Mouse (Mus musculus) skeletal muscle tissue, adult 2 months (tissue): Measurements from ENCODE around the gene Sema4d.
"Not testable (repeated sequence)": the region's sequence is repeated elsewhere in the genome, so short reads cannot be mapped to it uniquely, and the experiment has no call there.

Experiments used
- DNase-seq: peaks from one replicate; pipeline ENCODE4 v3.0.0-alpha.2; 2012; ENCODE audit warnings: low read depth, low spot score

Sema4d gene

DNA sequence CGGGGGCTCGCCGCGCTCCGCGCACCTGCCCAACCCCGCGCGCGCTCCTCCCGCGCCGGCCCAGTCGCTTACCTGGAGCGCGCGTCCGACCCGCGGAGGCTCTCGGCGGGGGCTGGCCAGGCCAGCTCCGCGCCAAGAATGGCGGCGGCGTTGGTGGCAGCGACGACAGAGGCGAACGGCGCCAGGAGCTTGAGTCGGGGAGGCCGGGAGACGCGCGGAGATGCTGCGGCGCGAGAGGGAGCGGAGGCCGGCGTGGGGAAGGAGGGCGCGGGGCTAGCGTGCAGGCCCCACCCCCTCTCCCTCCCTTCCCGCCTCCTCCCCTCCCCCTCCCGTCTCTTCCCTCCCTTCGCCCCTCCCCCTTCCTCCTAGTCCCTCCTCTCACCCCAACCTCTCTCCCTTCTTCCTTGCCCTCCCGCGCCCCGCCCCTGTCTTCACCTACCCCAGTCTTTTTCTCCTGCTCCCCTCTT is at the start of gene Sema4d:
Gene Sema4d, minus strand, starts transcription at position 323 of the 467 bp plus-strand sequence.
- DNase-seq: peak; percentile 40

DNA sequence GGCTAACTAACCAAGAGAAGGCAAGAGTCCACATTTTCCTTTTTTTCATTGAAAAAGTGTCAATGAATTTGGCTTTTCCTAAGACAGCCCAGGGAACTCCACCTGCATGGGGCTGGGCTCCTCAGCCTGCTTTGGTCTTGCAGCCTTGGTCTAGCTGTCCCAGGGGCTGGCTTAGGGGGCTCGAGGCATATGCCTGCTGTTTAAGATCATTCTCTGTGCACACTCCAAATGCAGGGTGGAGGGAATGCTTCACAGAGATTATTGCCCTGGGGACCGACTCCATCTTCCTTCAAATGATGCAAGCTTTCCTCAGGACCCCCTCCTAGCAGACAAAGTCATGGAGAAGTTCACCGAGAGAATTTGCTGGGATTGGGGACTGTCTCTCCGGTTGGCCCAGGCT is 49.8 kb upstream of the Sema4d start:
- no peak for DNase-seq

DNA sequence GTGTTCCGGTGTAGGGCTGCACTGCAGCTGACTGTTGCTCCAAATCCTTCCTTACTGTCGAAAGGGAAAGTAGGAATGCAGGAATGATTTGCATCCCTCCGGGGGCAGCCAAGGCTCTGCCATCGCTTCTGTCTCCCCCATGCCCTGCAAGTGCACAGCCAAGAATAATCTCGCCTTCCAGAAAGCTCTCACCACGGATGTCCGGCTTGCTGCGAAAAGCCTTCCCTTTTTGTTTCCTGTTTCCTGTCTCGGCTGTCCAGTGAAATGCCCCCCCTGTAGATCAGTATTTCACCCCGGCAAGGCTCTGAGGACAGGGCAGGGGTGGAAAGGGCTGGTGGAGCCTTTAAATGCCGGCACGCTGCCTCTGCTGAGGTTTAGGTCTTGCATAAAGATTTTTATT is 49.2 kb upstream of the Sema4d start:
- DNase-seq: no peak

DNA sequence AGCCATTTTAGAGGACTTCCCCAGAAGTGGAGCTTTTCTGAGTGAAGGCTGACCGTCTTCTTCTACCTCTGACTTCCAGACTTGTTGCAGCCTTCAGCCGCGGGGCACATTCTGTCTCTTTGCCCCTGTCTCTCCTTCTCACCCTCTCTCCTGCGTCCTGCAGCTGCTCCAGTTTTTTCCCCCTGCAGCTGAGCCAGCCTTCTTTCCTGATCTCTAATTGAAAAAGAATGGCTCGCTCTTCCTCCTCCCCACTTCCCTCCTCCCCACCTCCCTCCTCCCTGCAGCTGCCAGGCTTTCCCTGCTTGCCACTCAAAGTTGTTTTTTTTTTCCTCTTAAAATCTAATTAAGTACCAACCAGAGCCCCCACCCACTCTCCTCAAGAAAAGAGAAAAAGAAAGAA is 48.6 kb upstream of the Sema4d start:
- no peak for DNase-seq

DNA sequence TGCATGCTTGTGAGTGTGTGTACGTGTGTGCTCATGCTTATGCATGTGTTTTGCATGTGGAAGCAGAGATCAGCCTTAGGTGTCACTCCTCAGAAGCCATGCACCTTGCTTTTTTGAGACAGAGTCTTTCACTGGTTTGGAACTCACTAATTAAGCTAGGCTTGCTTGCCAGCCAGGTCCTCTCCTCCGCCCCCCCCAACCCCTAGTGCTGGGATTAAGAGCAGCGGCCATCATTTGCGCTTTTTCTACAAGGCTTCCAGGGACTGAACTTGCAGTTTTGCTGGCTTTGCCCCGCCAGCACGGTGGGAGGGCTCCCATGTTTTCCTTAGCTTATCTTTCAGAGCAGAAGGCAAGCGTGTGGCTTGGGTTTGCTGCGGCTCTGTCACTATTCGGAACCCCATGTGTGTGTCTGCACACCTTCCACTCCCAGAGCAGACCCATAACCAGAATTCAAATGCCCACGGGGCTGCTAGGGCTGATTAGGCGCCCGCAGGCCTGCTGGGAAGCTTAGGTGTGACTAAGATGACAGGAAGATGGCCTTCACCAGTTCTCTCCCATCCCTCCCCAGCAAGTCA is 48.1 kb upstream of the Sema4d start:
- no peak for DNase-seq

DNA sequence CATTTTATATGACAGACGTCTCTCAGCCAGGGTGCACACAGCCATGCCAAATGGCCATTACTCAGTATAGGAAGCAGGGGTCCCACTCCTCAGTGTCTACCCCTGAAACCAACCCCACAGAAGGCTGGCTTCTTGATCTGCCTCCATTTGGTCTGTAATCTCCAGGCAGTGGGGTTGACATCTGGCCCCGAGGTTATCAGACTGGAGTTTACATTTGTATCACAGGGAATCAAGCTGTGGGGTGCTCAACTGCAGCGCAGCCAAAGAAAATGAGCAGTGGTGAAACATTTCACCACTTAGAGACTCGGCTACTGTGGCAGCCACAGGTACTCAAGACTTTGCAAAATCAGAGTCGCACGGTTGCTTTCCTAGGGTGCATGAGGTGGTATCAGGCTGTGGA is 47.2 kb upstream of the Sema4d start:
- no peak for DNase-seq

DNA sequence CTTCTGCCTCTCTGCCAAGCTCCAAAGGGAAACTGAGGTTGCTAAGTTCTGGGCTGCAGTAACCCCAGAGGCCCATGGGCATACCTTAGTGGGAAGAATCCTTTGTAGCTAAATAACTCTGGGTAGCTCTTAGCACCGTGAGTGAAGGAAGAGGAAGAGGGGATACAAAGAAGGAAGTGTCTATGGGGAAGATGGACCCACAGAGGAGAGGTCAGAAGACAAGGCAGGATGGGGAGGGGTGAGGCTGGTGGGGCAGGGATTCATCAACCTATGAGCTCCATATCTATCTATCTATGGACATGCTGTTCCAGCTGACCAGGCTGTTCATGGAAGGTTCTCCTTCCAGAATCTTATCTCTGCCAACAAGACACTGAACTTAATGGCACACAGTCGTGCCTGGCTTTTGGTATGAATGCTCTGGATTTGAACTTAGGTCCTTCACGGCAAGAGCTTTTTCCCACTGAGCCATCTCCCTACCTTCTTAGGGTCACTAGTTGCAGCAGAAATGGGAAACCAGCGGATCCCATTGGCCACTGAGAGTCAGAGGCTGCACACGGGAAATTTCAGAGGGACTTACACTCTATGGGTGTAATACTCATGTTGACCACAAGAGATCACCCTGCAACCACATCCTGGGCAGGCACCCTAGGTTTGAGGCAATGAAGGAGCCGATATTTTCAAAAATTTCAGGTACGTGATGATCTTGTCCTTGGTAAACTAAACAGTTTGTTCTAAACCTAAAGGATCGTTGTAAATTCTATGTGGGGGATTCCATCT is 45.9 kb upstream of the Sema4d start:
- no peak for DNase-seq

DNA sequence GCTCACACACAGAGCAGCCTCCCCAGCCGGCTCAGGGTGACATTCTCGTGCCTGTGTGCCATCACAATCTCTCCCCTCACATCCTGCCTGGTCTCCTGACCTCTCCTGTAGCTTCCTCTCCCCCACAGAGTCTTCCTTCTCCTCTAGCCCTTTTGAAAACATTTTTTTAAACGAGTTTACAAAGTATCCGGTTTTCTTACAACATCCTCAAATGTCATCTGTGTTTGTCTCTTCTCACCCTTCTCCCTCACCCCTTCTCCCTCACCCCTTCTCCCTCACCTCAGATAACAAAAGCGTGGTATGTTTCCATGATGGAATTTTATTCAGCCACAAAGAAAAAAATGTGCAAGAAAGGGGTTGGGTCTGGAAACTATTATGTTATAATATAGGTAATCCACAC is 43.9 kb upstream of the Sema4d start:
- no peak for DNase-seq

DNA sequence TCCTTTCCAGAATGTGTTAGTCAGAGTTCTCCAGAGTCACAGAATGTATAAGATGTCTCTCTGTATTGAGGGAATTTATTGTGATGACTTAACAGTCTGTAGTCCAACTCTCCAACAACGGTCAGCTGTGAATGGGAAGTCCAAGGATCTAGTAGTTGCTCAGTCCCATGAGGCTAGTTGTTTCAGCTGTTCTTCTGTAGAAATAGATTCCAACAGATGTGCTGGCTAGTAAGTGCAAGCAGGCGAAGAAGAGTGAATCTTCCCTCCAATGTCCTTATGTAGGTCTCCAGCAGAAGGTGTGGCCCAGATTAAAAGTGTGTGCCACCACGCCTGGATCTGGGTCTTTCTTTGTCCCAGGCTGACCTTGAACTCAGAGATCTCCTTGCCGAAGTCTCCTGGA is 41.7 kb upstream of the Sema4d start:
- DNase-seq: not testable (repeated sequence)

DNA sequence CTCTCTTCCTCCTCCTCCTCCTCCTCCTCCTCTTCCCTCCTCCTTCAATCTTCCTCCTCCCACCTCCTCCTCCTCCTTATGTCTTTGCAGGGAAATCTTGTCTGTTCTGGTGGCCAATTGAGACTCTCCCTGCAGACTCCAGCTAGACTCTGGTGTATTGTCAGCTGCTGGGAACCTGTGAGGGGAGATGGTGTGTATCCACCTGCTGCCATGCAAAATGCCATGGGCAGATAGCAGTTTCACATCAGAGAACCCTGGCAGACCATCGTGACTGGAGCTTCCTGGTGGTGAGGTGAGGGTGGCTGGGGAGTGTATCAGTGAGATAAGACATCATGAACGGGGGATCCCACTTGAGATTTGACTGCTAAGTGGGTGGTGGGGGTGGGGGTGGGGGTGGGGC is 41.0 kb upstream of the Sema4d start:
- DNase-seq: no peak

DNA sequence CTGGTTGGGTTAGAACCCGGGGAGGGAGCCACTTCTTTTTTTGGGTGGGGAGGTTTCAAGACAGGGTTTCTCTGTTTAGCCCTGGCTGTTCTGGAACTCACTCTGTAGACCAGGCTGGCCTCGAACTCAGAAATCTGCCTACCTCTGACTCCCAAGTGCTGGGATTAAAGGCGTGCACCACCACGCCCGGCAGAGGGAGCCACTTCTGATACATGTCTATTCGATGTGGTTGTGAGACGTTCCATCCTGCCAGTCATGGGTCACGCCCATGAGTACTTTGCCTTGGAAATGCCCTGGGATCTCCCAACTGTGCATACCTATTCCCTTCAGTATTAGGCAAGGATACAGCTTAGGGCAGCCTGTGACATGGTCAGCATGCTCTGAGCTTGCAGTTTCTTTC is 40.5 kb upstream of the Sema4d start:
- not testable (repeated sequence) for DNase-seq

DNA sequence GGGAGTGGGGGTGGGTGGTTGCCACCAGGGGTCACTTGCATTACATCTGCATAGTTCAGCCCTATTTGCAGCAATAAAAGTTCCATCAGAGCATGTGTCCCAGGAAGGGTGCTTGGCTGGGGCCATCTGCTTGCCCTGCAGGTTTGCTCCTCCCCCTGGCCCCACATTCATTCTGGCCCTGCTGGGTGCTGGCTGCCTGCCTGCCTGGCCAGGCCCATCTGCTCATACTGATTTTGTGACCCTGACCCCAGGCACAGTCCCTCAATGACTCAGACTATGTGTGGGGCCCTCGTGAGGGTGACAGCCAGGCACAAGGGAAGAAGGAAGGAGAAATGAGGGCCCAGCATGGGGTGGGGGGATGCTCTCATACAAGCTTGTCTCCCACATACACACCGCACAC is 40.1 kb upstream of the Sema4d start:
- no peak for DNase-seq

DNA sequence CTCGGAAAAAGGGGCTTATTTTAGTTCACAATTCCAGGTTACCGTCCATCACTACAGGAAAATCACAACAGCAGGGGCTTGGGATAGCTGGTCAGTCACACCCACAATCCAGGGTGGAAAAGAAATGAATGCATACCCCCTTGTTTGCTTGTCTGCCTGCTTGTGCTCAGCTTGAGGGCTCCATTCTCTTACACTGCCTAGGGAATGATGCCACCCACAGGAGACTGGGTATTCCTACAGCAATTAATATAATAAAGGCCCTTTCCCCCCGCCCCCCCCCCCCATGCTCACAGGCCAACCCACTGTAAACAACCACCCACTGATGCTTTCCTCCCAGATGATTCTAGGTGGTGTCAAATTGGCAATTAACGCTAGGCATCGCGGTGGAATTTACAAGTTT is 38.9 kb upstream of the Sema4d start:
- DNase-seq: no peak

DNA sequence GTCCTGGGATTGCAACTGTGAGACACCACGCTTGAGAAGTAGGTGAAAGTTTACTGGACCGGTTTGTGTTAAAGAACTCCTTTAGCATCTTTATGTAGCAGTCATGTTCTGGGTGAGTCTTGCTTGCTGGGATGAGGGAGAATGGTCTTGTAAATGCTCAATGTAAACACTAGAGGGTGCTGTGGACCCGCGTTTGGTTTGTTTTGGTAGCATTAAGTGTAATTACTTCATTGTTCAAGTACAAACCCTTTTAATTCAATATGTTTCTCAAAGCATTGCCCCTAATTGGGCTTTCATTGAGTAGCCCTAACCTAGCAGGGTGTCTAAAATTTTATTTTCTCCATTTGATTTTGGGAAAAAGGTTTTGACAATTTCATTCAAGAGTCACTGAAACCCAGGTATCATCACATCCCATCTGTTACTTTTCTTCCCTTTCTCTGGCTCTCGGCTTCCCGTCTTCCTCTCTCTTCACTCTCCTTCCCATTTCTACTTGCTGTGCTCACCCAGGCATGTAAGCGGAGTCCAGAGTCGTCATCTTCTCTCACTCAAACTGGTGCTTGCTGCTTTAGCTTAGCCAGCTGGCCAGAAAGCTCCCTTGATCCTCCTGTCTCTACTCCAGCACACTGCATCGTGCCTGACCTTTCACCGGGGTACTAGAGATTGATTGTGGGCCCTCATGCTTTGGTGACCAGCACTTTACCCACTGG is 37.4 kb upstream of the Sema4d start:
- no peak for DNase-seq

DNA sequence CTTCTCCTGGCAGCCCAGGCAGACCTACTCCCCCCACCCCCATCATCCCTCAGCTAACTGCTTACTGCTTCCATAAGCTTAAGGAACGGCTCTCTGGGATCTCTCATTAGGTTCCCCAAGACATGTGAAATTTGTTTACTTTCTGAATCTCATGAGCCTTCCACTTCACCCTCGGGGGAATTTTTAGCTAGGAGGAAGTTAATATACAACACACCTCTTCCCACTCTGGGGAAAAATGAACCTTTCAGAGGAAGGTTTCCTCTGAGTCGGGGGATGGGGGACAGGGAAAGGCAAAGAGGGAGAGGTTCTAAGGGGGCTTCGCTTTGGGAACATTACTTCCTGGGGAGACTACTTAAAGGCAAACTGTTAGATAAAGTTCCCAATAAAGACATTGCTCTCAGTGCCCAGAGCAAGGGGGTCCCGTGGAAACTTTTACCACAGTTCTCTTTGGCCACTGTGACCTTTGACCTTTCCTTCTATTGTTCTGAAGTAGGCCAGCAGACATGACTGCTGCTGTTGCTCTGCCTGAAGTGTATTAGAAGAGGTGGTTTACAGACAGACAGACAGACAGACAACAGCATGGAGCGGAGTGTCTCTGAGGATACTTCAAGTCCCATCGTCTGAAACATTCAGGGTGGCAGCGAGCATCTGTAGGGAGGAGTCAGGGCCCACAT is 30.4 kb upstream of the Sema4d start:
- DNase-seq: no peak

DNA sequence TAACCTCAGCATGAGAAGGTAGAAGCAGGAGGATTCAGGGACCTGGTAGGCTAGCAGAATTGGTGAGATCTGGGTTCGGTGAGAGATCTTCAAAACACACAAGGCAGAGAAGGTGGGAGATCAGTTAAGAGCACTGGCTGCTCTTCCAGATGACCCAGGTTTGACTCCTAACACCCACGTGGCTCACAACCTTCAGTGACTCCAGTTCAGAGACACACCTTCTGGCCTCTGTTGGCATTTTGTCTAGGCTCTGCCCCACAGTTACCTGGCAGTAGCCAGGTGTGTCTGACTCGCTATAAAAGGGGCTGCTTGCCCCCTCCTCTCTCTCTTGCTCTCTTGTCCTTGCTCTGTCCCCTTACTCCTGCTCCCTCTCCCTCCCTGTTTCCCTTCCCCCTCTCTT is 28.4 kb upstream of the Sema4d start:
- DNase-seq: no peak

DNA sequence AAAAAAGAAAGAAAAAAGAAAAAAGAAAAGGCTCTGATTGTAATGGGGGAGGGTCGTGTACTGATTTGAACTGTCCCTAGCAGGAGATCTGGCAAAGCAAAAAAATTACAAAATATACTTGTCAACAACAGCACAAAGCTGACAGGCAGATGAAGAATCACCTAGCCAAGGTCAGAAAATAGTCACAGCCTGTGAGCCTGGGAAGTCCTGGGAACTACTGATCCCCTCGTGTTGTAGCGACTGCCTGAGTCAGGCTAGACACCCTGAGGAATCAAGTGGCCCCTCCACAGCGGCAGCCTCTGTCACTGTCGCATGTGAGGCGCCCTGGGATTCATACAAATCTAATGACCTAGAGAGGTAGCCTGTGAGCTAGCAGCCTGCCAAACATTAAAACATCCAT is 25.8 kb upstream of the Sema4d start:
- DNase-seq: no peak

DNA sequence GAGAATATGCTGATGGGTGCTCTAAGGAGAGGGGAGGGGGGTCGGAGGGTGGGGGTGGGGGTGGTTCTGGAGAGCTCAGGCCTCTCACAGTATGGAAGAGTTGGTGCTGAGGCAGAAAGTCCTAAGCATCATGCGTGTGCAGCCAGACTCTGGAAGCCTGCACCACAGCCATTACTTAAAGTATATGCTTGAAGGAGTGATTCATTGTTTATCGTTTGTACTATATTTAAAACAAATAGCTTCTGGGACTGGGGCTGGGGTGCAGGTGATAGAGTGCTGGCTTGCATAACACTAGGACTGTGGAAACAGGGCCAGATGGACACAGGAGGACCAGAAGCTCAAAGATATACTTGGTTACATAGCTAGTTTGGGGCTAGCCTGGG is 25.4 kb upstream of the Sema4d start:
- no peak for DNase-seq

DNA sequence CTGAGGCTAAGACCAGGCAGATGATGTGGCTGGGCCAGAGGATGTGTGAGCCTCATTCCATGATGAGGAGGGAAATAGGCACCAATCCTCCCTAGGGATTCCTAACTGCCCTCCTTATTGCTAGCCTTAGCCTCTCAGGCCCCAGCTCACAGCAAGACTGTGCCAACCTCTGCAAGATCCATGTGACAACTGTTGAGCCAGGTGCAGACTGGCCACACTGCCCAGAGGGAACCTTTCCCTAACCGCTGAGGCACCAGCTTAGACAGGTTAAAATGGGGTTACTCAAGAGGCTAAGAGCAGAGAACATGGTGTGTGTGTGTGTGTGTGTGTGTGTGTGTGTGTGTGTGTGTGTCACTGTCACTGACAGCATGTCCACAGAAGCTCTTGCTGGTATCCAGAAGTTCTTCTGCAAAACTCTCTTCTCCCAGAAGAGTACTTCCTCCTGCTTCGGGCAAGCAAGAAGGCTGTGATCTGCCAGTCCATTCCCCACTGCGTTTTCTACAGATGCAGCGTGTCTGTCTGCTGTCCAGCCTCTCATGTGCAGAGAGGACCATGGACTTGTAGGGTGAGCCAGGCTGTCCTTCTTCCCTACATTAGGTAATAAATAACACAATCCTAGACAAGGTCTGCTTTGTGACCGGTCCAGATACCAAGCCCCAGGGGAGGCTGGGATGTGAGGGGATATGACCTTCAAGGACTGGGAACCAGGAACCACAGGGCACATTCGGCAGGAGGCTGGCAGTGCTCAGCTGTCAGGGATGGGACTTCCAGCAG is 24.8 kb upstream of the Sema4d start:
- no peak for DNase-seq

DNA sequence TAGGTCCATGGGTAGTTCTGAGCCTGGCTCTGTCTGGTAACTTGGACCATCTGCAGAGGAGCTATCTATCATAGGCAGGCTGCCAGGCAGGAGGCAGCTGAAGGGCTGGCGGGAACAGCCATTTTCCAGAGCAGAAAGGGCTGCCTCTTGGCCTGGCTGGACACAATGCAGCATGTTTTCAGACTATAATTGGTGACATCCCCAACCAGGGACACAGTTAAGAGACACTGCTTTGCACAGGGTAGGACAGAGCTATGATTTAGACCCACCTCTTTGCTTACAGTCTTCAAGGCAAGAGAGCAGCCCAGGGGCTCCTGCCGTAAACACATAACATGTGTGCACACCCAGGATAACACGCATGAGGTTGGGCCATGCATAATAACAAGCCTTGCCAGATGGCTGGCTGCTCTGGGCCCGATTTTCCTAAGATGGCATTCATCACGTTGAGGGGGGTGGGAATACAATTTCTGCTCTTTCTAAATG is 23.1 kb upstream of the Sema4d start:
- DNase-seq: no peak

DNA sequence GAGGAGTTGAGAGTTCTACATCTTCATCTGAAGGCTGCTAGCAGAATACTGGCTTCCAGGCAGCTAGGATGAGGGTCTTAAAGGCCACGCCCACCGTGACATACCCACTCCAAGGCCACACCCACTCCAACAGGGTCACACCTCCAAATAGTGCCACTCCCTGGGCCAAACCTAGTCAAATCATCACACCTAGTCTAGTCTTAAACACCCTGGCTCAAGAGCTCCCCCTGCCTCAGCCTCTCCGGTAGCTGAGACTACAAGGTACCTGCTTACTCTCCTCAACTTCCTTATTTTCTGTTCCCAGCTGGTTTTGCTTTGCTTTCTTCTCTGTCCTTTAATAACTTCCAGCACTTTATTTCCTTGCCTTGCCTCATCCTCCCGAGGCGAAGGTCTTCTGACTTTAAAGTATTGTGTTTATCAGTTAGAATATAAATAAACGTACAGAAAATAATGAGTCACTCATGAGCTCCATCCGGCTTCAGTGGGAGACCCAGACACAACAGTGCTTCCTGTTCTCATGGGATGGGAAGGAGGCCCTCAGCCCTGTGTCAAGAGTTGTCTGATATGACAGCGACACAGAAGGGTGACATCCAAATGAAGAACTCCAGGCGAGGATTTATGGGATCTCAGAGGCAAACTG is 22.4 kb upstream of the Sema4d start:
- no peak for DNase-seq
